Mouse (Mus musculus) kidney, adult 18-20 months (tissue): ENCODE measurements around the gene Zmiz1.

Experiments
- DNase-seq: peaks from one replicate; pipeline ENCODE4 v3.0.0; 2021

Zmiz1 gene

DNA sequence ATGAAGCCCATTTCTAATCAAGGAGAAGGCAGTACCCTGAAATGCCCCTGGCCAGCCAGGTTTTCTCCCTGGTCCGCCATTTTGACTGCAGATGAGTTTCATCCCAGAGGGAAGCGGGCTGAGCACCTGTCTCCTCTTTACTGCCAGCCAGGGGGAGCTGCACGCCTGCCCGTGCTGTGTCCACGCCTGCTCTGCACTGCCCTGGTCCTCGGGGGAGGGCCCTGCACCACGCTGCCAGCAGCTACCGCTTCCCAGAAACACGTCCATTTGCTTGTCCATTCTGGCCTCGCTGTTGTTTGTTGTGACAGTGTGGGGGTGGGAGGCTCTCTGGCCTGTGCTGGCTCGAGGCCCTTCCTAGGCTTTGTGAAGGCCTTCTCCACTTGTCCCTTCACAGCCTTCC is 201.7 kb downstream of the Zmiz1 start:
- DNase-seq = no peak

DNA sequence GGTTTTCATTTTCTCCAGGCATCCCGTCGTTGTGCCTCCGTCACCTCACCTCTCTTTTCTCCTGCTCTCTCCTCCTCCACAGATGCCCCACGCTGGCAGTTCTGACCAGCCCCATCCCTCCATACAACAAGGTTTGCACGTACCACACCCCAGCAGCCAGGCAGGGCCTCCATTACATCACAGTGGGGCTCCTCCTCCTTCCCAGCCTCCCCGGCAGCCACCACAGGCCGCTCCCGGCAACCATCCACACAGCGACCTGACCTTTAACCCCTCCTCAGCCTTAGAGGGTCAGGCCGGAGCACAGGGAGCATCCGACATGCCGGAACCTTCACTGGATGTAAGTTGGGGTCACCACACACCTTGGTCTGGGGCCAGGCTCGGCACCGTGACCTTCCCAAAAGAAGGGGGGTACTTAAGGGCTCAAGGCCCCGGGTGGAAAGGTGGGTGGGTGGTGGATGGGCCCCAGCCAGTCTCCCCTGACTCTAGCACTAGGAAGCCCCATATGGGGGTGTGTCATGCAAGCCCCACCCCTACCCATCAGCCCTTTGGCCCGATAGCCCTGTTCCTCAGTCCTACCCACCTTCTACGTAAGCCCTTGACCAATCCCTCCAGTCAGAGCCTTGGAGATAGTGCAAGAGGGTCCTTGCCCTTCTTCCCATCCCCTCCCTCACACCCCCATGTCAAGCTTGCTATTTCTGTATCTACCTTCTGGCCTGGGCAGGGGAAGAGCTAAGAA is 202.4 kb downstream of the Zmiz1 start:
- no peak for DNase-seq

GRCm38 (mm10) chr14:25663649-25664309 is 204.8 kb downstream of the Zmiz1 start:
- DNase-seq = no peak

DNA sequence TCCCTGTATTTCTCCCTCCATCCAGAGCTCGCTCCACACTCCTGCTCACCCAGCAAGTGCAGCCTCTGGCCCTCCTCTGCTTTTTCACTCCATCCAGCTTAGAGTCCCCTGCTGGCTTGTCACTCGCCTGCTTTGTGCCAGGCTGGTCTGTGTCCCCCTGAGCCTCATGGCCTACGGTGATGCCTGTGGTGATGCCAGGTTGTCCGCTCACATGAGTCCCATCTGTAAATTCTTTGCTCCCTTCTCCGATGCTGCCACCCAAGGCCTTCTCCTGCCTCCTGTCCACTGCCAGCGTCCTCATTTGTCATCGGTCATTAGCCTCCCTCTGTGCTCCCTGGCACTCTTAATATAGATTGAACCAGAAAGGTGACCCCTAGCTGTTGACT is 205.3 kb downstream of the Zmiz1 start:
- DNase-seq = no peak

DNA sequence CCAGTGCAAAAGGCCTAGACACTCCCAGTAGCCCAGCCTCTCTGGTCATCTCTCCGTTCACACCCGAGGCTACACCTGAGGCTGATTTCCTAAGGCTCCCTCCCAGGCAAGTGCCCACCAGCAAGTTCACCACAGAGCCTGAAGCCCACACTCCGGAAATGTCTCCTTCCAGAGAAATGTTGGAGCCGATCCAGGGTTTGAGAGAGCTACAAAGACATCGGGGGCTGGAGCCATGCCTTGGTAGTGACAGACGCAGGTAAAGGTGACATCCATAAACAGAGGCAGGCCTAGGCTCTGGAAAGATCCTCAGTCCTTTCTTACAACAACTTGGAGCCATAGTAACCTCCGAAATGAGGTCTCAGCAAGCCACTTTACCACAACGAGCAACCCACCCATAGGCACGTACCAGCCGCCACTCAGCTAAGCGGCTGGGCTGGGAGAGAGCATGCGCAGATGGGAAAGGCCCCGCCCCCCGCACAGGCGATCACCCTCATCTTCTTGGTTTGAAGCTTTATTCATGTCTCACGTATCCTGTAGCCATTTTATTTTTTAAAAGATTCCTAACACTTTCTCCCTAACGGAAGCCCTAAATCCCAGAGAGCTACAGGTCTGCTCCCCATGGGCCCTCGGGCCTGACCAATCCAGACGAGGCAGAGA is 206.5 kb downstream of the Zmiz1 start:
- DNase-seq = no peak

DNA sequence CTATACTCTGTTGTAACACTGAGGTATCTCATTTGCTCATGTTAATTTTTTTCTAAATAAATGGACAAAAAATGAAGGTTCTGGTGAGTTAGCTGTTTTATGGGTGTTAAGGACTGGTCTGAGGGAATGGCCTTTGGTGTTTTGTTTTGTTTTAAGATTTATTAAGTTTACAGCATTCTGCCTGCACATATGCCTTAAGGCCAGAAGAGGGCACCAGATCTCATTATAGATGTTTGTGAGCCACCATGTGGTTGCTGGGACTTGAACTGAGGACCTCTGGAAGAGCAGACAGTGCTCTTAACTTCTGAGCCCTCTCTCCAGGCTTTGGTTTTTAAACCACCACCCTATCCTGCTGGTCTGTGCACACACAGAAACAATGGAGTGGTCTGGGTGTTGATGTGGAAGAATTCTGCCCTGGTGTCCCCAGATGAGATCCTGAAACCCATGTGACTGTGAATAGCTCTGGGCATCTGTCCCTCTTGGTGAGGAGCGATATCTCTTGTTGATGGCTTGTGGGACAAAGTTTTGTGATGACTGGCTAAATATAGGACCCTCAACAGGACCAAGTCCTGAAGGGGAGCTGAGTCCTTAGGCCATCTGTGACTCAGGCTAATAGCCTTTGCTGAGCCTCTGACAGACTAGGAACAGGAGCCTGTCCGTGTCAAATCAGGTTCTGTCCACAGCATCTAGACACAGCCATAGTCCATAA is 207.8 kb downstream of the Zmiz1 start:
- no peak for DNase-seq

DNA sequence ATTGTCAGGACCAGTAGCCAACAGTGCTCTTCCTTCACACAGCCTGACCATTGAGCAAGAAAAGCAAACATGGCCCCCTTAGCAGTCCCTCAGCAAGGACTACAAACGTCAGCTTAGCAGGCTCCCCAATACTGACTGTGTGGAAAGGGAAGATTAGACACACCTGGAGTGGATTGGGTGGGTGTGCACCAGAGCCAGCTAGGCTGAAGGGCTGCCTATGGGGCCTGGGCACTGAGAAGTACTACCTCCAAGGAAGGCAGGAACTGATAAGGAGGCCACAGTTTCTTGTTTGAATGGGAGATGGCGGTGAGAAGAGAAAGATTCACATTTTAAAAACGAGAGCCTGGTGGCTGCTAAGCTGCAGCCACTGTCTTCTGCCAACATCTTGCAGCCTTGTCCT is 208.6 kb downstream of the Zmiz1 start:
- no peak for DNase-seq

DNA sequence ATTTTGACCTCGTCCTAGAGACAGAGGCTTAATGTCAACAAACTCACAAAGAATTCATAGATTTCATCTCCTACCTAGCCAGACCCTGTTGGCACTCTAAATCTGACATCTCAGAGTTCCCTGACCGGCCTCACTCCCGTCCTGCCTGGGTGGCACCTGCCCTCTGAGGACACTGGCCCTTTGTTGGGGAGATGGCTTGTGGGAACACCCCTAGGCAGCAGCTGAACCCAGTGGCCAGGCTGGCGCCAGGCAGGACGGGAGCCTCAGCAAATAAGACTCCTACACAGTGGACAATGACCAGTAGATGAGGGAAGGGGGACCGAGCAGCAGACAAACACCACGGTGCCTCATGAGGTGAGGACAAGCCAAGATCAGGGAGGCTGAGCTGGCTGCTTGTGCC is 220.6 kb downstream of the Zmiz1 start:
- DNase-seq = no peak

GRCm38 (mm10) chr14:25682020-25682419 is 223.0 kb downstream of the Zmiz1 start:
- no peak for DNase-seq

GRCm38 (mm10) chr14:25686216-25686945 is 227.4 kb downstream of the Zmiz1 start:
- no peak for DNase-seq

GRCm38 (mm10) chr14:25686983-25687901 is 228.3 kb downstream of the Zmiz1 start:
- DNase-seq = no peak

GRCm38 (mm10) chr14:25693271-25693887 is 234.4 kb downstream of the Zmiz1 start:
- peak; percentile 29 for DNase-seq

DNA sequence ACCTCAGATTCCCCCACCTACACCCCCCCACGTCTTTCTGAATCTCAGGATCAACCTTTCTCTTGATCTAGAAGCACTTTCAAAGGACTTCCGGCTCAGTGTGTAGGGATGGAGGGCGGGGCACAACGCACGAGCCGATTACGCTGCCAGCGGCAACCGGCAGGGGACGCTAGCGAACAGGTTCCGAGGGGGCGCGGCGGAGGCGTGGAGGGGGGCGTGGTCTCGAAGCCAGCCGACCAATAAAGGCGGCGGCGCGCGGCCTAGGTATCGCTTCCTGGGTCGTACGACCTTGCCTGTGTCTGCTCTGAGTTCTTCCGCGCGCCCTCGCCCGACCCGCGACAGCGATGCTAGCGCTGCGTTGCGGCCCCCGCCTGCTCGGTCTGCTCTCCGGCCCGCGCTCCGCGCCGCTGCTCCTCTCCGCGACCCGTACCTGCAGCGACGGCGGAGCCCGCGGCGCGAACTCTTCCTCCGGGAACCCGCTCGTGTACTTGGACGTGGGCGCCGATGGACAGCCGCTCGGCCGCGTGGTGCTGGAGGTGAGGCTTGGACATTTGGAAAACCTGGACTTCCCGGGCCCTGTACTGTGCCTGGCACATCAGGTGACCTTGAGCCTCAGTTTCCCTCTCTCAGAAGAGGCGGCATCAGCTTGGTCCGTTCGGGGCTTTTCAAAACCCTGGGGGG is 235.0 kb downstream of the Zmiz1 start, which contains the start of gene Ppif:
Gene Ppif, plus strand, starts transcription at position 267 of the 681 bp plus-strand sequence.
- DNase-seq = peak; percentile 96

- peak; percentile 63 for DNase-seq
Observed at GRCm38 (mm10) chr14:25694569-25694897, 235.5 kb downstream of the Zmiz1 start.

GRCm38 (mm10) chr14:25695059-25695458 is 236.1 kb downstream of the Zmiz1 start:
- DNase-seq = no peak

DNA sequence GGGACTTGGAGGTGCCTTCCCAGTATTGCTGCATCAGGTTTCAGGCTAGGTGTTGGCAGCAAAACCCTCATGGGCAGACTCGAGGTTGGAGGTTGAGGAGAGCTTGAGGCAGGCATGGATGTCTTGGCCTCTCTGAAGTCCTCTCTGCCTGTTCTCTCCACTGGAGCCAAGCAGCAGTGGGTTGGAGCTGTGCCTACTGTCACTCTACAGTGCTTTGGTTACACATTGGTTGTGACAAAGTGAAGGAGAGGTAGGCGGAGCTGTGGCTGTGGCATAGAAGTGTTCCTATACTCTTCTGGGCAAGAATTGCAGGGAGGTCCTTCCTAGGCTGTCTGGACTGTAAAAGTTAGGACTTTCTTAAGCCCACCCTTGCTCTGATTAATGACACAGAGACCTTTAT is 237.4 kb downstream of the Zmiz1 start:
- DNase-seq = no peak

- DNase-seq = no peak
Observed at GRCm38 (mm10) chr14:25701986-25702385, 243.0 kb downstream of the Zmiz1 start.

DNA sequence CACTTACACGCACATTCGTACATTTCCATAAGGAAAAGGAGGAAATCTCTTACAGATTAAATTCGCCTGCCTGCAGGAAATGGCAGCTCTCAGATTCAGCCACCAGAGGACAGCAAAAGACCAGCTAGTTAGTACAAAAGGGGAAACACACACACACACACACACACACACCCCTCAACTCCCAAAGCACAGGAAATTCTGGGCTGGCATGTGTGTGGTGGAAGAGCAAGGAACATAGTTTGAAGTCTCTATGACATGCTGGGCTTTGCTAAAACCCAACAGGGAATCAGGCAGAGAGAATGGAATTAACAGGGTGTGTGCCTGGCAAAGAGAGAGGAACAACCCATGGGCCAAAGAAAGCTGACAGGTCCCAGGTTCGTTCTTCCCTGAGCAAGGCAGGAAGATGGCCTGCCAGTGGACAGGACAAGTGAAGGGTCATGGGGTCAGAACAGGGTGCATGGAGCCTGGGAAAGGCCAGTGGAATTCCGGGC is 248.8 kb downstream of the Zmiz1 start:
- DNase-seq = peak; percentile 55

DNA sequence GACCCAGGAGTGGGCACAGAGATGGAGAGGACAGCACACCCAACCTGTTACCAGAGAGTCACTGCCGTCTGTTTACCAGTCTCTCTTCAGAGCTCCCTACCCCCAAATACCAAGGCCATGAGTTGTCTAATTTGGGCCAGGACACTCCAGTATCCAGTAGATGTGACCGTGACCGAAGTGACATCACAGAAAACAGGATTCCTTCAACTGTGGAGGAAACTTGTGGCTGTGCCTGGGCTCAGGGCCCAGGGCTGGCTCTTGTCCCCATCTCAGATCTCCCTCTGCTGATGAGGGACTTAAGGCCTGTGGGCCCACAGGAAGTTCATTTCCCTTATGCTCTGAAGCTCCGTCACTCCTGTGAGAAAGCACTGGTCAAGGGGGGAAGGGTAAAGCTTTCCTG is 249.5 kb downstream of the Zmiz1 start:
- DNase-seq = no peak

DNA sequence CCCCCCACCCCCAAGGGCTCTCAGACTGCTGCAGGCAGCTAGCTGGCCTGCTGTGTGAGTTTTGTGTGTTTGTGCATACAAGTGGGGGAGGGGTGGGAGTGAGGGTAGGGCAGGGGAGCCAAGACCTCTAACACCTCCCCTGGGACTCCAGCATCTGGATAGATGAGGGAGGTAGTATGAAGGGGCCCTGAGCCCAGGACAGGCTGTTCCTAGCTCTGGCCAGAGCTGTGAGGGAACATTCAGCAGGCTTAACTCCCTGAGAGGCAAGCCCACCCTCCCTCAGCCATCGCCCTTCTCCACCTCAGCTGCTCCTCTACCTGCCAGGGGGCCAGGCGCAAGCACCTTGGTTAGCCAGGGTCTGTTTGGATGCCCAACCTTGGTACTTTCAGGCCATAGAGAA is 249.9 kb downstream of the Zmiz1 start:
- no peak for DNase-seq
